Mouse (Mus musculus) gastrocnemius, postnatal 10 days (tissue): Measurements from ENCODE around the gene Arhgef1. TPM values are rescaled to one million over a fixed set of nuclear protein-coding genes. Genes with fewer than 3 reads are reported as not detected.
A peak's percentile ranks its signal among the peaks of the same experiment; 100 is the strongest.
"Not testable (repeated sequence)": the region's sequence is repeated elsewhere in the genome, so short reads cannot be mapped to it uniquely, and the experiment has no call there.

Experiments
- DNase-seq: peaks from one replicate; pipeline ENCODE4 v3.0.0; 2021; ENCODE audit warnings: mixed read lengths
- total RNA-seq, 2 experiments: library from RNA; stranded (reverse); gene quantifications; 2 replicates each; pipeline ENCODE4 v1.2.3; 2021

Gene Arhgef1
- total RNA-seq, 2 experiments from 2014 or later: 40.7 to 64.0 TPM

DNA sequence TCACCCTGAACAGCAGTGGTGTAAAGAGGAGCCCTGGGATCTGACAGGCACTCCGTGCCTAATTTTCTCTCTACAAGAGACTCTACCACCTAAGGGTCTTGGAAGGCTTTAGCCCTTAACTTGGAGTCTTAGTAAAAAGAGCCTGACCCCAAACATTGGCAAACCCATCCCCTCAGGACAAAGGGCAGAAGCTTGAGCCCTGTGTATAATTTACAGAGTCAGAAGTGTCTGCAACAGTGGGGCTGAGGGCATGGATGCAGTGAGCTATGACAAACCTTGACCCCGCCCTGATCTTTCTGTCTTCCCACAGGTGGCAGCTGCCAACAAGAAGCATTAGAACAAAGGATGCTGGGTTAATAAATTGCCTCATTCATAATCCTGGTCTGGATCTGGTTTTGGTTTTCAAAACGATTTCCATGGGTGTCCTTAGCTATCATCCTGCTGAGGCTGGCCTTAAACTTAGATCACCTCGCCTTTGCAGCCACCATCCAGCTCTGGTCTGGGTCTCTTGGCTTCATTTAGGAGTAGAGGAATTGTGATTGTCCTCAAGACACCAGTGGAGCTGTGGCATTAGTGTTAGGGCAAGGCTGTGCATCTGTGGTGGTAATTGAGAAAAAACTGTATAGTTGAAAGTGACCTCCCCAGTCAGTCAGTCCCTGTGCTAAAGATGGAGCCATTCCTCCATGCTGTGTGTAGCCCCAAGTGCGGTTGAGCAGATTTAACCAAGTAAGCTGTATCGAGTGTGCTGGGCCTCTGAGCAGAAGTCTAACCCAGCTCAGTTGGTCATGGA, 13.1 kb upstream of the Arhgef1 start:
- no peak for DNase-seq

DNA sequence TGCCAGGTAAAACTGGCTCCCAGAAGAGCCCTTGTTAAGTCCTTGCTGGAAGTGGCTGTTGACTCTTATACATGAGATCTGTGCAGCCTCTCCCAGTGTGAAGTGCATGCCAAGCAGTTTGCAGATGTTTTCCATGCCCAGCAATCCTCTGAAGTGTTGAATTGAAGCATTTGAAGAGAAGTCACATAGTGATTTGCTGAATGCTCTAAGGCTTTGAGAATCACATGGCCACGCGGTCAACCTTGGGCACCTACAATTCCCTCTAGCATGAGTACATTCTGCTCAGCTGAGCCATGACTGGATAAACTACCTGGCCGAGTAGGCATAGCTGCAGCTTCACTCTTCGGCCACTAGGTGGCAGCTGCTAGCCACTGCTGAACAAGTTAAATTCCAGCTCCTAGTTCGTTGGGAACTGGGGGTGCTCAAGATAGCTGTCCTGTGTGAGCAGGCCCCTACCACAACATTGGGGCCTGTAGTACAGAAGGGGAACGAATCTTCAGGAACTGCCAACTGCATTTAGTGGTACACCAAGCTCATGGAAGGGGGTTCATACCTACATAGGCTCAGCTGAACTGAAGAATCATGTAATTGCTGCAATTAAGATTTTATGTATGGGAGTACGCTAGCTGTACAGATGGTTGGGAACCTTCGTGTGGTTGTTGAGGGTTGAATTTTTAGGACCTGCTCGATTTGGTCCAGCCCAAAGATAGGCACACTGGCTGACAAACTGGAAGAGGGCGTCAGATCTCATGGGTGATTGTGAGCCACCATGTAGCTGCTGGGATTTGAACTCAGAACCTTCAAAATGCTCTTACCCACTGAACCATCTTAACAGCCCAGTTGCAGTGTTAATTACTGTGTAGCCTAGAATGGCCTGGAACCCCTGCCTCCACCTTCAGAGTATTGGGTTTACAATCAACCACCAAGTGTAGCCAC, 12.2 kb upstream of the Arhgef1 start:
- peak; percentile 60 for DNase-seq

DNA sequence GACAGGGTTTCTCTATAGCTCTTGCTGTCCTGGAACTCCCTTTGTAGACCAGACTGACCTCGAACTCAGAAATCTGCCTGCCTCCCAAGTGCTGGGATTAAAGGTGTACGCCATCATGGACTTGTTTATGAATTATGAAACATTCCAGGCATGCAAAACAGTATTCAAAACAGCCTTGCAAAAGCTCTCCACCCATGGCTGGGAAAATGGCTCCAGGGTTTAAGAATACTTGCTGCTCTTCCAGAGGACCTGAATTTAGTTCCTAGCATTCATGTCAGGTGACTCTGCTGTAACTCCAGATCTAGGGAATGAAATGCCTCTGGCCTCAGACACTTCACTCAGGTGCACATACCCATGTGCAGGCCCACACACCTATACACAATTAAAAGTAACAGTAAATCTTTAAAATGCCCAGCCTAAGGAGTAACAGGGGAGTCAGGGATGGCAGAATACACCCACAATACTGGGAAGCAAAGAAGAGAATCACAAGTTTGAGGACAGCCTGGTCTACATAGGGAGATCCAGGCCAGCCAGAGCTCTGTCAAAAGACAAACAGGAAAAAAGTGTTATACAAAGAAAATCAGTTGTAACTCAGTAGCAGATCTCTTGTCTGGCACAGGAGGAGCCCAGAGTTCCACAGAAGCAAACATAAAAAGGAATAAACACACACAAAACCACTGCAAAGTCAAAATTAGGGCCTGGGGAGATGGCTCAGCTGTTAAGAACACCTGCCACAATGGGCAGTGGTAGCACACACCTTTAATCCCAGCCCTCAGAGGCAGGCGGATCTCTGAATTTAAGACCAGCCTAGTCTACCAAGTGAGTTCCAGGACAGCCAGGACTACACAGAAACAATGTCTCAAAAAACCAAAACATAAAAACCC, 11.2 kb upstream of the Arhgef1 start:
- DNase-seq: no peak

DNA sequence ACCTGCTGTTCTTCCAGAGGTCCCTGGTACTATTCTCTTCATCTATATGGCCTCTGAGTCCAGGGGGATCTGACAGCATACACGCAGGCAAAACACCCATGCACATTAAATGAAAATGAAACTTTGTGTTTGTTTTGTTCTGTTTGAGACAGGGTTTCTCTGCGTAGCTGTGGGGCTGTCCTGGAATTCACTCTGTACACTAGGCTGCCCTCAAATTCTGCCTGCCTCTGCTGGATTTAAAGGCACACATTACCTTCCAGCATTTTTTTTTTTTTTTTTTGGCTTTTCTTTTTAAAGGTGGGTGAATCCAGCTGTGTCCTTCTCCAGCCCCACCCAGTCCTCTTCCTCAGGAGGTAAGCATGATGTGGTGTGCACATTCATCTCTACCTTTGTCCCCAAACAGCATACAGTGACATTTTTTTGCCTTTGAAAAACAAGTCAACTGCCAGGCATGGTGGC, 10.6 kb upstream of the Arhgef1 start:
- DNase-seq: no peak

DNA sequence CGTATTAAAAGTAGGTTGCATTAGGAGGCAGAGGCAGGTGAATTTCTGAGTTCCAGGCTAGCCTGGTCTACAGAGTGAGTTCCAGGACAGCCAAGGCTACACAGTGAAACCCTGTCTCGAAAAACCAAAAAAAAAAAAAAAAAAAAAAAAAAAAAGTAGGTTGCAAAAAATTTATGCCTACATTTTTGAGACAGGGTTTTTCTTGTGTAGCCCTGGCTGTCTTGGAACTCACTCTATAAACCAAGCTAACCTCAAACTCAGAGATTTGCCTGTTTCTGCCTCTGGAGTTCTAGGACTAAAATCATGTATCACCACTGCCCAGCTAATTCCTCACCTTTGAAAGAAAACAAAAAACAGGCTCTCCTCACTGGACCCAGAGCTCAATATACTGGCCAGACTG, 7.0 kb upstream of the Arhgef1 start:
- DNase-seq: not testable (repeated sequence)

DNA sequence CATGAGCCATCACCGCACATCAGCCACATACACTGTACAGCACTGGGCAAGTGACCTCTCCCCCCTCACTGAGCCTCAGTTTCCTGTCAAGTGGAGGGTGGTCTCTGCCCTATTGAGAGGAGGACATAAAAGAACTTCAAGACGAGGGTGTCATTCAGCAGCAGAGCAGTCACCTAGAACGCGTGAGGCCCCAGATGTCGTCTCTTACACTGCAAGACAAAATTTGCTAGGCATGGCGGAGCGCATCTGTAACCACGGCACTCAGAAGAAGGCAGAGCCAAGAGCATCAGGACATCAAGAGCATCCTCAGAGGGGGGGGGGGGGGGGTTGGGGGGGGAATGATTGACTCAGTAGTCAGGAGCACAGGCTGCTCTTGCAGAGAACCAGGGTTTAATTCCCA, 6.4 kb upstream of the Arhgef1 start:
- DNase-seq: no peak

DNA sequence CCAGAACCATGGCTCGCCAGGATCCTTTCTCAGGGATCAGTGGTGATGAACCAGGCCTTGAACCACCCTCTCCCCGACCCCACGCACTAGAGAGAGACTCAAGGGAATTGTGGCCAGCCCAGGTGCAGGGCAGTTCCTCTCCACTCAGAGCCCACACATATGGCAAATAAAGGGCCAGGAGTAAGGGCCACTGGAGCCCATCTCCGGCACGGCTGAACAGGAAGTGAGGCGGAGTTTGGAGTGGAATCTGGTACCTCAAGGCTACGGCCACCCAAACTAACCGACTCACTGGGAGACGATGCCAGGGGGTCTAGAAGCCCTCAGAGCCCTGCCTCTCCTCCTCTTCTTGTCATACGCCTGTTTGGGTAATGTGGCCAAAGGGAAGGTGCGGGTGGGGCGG, 5.5 kb upstream of the Arhgef1 start, which contains the start of gene Cd79a:
Cd79a (plus strand) TSS at position 158 of the 400 bp plus-strand sequence.
- DNase-seq: no peak

DNA sequence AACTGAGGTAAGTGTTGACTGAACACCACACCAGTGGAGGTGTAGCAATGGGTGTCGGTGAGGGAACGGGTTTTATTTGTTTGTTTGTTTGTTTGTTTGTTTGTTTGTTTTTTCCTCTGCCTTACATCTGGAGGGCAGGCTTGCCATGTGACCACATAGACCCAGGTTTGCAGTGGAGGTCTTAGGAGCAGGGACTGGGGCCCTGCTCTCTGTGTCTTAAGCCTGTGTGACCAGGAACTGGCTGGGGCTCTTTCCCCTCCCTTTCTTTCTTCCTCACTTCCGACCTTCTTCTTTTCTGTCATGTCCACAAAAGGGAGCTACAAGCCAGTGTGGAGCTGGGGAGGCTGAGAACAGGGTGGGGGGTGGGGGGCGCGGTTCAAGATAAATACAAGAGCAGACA, 4.8 kb upstream of the Arhgef1 start:
- no peak for DNase-seq

DNA sequence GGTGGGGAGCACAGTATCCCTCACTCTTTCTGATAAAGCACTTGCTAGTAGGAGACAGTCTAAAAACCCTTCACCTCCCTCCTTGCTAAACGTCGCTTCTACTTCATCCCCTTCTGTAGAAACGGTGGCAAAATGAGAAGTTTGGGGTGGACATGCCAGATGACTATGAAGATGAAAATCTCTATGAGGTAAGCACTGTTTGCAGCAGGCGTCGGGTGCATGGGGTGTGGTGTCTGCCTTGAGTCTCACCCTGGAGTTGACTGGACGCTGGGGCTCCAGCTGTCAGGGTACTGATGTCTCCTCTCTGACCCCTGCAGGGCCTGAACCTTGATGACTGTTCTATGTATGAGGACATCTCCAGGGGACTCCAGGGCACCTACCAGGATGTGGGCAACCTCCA, 1.6 kb upstream of the Arhgef1 start:
- no peak for DNase-seq

DNA sequence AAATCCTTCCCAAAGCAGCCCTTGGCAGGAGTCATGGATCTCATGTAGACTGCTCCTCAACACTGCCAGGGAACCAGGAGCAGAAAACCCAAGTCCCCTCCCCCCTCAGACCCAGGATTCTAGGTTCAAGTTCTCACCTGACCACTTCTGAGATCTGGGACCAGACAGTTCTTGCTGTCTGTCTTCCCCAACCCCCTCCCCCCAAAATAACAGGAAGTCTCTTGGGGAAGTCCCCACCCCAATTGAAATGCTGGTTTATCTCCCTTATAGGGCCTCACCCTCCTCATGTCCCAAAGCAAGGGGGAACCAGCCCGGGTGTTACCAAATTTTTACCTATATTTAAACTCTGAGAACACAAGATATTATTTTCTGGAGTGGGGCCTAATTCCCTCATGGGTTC, 870 bp upstream of the Arhgef1 start:
- DNase-seq: no peak

DNA sequence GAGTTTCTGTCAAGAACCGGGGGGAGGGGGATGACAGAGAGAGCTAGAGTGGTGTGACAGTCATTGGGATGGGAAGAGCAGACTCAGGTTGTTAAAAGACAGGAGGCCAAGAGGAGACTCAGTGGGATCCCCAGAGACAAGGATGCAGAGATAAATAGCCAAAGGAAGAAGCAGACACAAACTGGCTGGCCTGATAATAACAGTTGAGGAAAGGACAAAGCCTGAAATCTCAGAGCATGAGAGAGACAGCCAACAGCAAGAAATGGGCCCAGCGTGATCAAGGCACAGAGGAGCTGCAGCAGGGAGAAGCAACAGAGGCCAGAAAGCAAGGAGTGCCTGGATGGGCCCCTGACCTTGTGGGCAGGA, 465 bp upstream of the Arhgef1 start:
- no peak for DNase-seq

DNA sequence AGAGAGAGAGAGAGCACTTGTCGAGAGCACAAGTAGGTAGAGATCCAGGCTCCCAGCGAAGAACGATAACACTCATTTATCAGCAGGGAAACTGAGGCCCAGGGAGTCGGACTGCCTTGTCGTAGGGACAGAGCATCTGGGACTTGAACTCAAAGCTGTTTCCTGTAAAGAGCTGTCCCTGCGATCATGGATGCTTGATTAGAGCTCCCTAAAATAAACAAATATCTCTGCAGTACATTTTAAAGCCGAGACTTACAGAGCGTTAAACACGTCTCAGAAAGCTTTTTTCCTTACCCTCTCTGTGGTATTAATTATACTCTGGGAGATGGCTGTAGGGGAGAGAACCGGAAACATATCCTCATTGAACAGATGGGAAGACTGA, 723 bp downstream of the Arhgef1 start:
- no peak for DNase-seq

DNA sequence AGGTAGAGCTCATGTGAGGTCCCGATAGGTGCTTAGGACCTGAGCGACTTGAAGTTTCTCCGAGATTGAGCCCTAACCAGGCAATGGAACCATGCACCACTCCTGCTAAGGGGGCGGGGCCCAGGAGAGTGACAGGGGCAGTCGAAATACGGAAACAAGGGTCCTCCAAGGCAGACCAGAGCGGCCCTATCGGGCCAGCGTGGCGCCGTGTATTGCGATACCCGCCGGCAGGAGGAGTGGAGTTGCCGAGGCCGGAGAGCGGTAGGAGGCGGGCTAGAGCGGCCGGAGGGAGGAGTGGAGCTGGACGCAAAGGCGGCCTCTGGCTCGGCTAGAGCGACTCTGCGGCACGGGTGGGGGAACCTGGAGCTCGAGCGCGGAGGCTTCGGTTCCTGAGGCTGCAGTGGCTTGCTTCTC, 1.4 kb downstream of the Arhgef1 start:
- DNase-seq: peak; percentile 93

DNA sequence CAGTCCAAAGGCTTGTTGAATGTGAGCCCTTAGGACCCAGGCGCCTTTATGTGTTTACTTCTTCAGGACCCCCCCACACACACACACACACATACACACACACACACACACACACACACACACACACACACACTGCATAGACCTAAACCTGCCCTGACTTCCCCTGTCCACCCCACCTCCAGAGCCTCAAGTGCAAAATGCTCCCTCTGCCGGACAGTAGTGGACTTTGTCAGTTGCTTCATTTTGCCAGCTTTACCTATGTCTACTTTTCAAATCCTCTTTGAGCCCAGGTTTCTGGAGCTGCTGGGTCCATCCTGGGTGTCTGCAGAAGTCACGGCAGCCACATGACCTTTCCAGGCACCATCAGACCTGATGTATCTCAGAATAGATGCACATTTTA, 2.2 kb downstream of the Arhgef1 start:
- peak; percentile 48 for DNase-seq

DNA sequence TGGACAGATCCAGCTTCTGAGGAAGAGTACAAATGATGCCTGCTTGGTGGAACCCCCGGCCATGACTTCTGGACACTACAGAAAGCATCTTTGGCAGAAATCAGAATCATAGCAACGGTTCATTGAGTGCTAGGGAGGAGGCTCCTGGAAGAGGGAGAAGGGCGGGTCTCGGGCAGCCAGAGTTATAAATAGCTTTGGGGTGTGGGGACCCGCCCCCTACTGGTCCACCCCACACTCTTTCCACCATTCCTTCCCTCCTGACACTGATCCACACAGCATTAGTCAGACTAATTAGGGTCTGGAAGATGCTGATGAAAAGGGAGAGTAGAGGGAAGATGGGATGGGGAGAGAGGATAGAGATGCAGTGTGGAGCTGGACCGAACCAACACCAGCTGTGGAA, 3.8 kb downstream of the Arhgef1 start:
- no peak for DNase-seq

DNA sequence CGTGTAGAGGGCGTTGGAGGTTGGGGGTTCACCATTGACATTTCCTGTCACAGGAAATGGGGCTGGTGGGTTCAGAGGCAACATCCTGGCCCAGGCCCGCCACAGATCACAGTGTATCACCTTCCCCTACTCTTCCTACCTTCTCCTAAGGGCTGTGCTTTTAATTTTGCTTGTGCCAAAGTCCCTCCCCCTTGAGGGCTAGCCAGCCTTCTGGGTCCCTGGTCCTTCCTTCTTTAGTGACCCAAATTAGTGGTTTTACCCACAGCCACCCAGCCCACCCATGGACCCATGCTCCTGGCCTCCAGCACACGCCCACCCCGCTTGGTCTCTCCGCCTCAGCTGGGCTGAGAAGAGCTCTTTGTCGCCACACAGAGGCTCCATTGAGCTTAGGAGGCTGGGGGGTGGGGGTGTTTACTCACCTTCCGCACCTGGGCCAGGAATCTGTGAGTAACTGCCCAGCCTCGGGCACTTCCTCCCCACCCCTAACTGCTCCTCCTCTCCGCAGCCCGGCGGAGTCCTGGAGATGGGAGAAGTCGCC, 4.6 kb downstream of the Arhgef1 start:
- no peak for DNase-seq

DNA sequence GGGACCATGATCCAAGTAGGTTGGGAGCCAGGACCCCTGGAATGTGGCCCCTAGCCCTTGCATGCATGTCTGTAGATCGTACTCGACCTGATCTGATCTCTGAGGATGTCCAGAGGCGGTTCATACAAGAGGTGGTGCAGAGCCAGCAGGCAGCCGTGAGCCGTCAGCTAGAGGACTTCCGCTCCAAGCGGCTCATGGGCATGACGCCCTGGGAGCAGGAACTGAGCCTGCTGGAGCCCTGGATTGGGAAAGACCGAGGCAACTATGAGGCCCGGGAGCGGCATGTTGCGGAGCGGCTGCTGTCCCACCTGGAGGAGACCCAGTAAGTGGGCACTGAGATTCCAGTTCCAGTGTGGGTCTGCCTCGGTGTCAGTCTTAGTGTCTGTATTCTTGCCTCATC, 9.8 kb downstream of the Arhgef1 start:
- DNase-seq: no peak

DNA sequence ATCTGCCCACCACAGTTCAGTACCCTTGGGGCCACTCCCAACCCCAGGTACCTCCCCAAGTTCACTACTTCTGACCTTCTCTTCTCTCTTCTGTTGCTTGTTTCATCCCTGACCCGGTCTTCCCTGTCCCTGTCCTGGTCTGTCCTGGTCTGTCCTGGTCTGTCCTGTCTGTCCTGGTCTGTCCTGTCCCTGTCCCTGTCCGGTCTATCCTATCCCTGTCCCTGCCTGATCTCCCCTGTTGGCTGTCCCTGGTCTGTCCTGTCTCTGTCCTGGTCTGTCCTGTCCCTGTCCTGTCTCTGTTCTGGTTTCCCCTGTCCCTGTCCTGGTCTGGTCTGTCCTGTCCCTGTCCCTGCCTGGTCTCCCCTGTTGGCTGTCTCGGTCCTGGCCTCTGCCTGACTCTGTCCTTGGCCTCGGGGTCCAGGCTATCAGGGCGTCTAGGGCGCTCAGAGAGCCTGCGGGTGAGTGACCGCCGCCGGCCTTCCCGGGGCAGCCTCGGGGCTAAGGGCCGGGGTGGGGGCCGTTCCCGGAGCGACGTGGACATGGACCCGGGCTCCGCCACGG, 16.1 kb downstream of the Arhgef1 start:
- no peak for DNase-seq

DNA sequence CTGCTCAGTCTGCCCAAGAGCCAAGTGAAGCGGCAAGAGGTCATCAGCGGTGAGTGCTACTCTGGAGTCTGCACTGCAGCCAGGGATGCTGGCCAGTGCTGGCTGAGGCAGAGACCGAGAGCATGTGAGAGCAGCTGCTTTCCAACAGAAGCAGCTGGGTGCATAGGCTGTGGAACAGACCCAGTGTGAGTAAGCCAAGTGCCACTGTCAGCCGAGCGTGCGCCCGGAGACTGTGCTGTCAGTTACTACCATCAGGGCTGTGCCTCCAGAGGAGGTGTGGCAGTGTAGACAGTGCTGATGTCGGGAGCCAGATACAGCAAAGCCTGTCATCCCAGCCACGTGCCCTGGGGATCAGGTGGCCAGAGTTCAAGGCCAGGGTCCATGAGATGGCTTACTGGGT, 17.0 kb downstream of the Arhgef1 start:
- peak; percentile 67 for DNase-seq

DNA sequence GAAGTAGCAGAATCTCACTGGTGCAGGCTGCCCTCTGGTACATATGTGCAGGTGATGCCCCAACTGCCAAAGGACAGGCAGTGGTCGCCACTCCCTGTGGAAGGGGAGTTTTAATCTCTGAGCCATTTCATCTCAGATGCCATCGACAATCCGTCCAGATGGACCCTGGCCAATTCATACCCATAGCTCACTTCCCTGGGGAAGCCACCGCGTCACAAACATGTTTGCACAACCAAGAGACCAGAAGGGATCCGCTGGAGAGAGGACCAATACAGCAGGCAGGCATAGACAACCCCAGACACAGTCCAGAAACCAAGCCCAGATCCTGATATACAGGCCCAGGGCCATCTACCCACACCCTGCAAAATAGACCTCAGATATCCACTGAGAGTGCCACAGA, 27.8 kb downstream of the Arhgef1 start:
- no peak for DNase-seq

DNA sequence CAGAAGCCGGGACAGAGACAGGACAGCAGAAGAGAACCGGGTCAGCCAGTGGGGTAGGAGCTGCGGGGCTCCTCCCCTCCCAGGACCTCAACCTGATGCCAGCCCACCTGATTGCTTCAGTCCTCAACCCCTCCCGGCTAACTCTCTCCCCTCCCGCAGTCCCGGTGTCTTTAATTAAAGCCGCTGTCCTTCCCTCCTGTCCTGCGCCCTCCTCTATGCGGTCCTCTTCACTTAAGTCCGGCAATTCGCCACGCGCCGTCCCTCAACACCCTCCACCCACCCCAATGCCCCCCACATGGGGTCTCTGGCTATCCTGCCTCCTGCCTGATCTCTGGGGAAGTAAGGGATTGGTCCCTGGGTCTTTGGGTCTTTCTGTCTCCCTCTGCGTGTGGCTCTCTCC, 28.9 kb downstream of the Arhgef1 start:
- no peak for DNase-seq

DNA sequence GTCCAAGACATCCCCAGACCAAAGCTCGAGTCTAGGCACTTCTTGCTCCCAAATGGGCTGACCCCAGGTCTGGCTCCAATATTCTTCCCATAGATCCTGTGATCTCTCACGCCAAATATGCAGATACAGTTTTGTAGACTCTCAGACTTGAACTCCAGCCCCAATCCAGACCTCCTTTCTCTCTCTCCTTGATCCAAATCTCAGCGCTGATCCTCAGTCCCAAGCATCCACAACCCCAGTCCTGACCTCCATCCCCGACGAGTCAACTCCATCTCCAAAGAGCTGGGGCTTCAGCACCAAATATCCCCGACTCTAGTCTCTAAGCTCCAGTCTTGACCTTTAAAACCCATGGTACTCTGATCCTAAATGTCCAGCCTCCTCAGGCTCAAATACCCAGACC, 40.9 kb downstream of the Arhgef1 start:
- no peak for DNase-seq
